Mouse (Mus musculus) bone marrow macrophage, adult 2 months (primary cell): ENCODE measurements at regions not wholly inside any gene's neighbourhood (a gene's known extent, or its start where the extent isn't known, plus 50 kb on each side); places are given as distances from the start of the nearest gene placed in this dataset.

ENCODE experiments used
- CTCF ChIP-seq: IDR thresholded peaks from 2 replicates; pipeline ENCODE4 v1.5.1; 2012; ENCODE audit warnings: low read depth, mild to moderate bottlenecking, low read length, moderate library complexity
- POLR2A ChIP-seq: IDR thresholded peaks from 2 replicates; pipeline ENCODE4 v1.6.1; 2012; ENCODE audit warnings: mild to moderate bottlenecking, low read depth, low read length, borderline replicate concordance

- no peak for TF ChIP-seq CTCF
- TF ChIP-seq POLR2A, result no peak
Measured at GRCm38 (mm10) chr15:68754834-68755233, 2254.1 kb upstream of the Lrrc6 start.
